Mouse (Mus musculus): ENCODE measurements at regions not wholly inside any gene's neighbourhood (a gene's known extent, or its start where the extent isn't known, plus 50 kb on each side); places are given as distances from the start of the nearest gene placed in this dataset.

DNA sequence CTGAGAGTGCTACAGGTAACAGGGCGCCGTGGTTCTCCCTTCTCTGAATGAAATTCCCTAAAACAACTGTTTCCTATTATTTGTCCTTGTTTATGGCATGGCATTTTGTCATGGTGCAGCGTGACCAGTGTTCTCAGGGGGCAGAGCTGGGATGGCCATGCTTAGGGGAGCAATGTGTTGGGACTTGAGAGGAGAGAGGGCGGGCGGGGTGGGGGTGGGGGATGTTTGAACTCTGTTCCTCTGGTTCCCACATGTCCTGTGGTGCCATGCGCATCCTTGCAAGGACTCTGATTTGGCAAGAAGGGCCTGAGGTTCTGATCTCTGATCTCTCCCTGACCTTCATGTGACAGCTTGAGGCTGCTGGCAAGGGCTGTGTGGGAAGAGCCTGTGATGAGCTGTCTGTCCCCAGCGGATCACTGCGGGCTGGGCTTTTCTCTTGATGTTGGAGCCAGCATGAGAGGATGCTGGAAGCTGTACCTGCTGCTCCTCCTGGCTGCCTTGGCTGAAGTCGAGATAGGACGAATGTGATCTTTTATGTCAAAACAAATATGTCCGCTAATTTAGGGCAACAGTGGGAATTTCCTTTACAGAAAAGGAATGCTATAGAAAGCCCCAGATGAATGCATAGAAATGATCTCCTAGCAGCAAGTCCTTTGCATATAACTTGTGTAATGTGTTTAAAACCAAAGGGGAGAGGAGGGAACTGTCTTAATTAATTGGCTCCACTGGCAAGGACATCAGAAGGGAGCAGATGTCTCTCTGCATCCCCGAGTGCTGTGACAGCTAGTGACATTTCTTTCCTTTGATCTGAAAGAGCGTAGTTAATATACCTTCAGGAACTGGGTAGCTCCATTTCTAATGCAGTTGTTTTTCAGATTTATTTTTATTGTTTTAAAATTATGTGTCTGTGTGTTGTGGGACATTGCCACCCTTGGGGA lies 255.2 kb upstream of the Pde3a start:
- Histone ChIP-seq H3K4me1 (peaks cover 3% of the 10 kb centered on the region), H3K36me3 (replicated peaks) (no peaks in the 10 kb centered on the region), H3K27me3 (no peaks in the 10 kb centered on the region), H3K27ac (0 out of 2 replicates have a peak overlapping the region, but pooled peaks have one; percentile 25), H3K4me2 (no peak overlapping the region), H3K4me3 (replicated peaks) (no peak overlapping the region), H3K9ac (no peak overlapping the region), H3K9me3 (no peaks in the 10 kb centered on the region)
- WGBS: 79% methylated on average over 13 of the region's 13 CpGs
- peak; percentile 62 for ATAC-seq (ENCODE audit: low FRiP score)

DNA sequence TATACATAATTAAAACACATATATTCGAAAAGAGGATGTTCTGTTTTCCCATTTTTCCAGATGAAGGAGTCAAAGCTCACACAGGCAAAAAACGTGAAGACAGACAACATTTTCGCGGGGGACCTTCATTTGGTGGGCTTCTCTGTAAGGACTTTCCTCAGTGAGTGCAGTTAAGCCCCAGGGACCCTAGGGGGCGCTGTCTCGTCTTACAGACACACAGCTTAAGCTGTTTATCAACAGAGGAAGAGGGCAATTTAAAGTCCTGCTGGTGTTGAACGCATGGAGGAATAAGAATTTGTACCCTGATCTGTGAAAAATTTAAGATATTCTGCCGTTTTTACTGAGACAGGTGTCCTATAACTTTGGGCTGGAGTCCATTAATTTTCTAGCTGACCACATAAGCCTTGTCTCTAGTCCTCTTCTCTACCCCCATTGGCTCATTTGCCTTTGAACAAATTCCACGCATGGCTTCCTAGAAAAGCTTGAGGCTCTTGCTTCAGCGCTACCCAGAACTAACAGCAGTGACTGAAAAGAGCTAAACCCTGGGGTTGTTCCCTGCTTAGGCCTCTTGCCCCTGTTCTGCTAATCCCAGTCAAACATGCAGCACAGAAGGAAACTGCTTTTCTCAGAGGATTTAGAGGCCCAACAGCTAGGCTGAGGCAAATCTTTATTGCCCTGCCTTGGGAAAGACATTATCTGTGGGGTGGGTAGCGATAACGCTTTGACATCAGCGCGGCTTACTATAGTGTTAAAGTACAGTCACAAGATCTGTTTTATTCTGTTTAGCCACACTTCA lies 253.5 kb upstream of the Pde3a start:
- Histone ChIP-seq H3K27ac (0 out of 2 replicates have a peak overlapping the region, but pooled peaks have one; percentile 31), H3K9ac (no peak overlapping the region), H3K9me3 (no peaks in the 10 kb centered on the region), H3K4me2 (no peak overlapping the region), H3K4me1 (peaks cover 3% of the 10 kb centered on the region), H3K4me3 (replicated peaks) (no peak overlapping the region), H3K36me3 (replicated peaks) (no peaks in the 10 kb centered on the region), H3K27me3 (no peaks in the 10 kb centered on the region)
- WGBS: 65% methylated on average over 14 of the region's 14 CpGs
- peak; percentile 47; the same call in 1 of the 2 replicates for ATAC-seq (ENCODE audit: low FRiP score)

DNA sequence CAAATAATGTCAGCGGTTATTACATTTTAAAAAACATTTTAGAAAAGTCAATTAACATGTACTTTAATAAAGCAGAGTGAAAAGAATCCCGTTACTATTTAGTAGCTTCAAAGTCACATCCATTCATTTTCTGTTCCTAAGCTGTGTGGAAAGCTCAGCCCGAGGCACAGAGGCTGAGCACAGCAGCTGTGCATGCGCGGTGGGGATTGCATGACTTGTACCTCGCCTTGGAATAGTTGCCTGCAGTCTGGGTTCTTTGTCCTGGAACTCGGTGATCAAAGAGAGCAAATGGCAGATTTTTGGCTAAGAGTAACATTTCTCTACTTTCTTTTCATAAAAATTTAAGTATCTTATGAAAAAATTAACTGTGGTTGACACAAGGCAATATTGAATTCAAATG lies 251.0 kb upstream of the Pde3a start:
- Histone ChIP-seq H3K9ac (no peak overlapping the region), H3K27ac (no peak overlapping the region), H3K4me2 (no peak overlapping the region), H3K36me3 (replicated peaks) (no peaks in the 10 kb centered on the region), H3K9me3 (no peaks in the 10 kb centered on the region), H3K27me3 (no peaks in the 10 kb centered on the region), H3K4me3 (replicated peaks) (no peak overlapping the region), H3K4me1 (peaks cover 3% of the 10 kb centered on the region)
- WGBS: 87% methylated on average over 7 of the region's 7 CpGs
- no peak for ATAC-seq (ENCODE audit: low FRiP score)

DNA sequence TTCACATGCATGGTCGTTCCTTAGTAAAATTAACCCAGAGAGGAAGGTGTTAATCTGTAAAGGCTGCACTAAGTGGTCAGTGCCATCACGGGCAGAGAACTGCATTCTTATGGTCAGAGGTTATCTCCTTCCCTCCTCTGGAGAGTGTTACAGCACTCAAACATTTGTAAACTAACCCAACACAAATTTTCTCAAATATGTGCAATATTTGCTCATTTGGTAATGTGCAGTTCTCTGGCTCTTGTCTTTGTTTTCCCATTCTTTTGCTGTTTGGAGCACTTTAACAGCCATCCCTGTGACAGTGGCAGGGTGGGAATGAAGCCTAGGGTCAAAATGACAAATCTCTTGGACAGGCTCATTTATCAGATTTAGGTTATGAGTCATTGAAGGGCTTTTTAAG lies 248.5 kb upstream of the Pde3a start:
- no peaks in the 10 kb centered on the region for H3K27me3 ChIP-seq
- no peak for ATAC-seq (ENCODE audit: low FRiP score)
- peaks cover 3% of the 10 kb centered on the region for H3K4me1 ChIP-seq
- H3K9me3 ChIP-seq: no peaks in the 10 kb centered on the region
- whole genome bisulfite sequencing: 65% methylated on average over 2 of the region's 2 CpGs
- no peak overlapping the region for H3K4me3 ChIP-seq (replicated peaks)
- H3K27ac ChIP-seq: no peak overlapping the region
- no peak overlapping the region for H3K9ac ChIP-seq
- no peaks in the 10 kb centered on the region for H3K36me3 ChIP-seq (replicated peaks)
- no peak overlapping the region for H3K4me2 ChIP-seq

DNA sequence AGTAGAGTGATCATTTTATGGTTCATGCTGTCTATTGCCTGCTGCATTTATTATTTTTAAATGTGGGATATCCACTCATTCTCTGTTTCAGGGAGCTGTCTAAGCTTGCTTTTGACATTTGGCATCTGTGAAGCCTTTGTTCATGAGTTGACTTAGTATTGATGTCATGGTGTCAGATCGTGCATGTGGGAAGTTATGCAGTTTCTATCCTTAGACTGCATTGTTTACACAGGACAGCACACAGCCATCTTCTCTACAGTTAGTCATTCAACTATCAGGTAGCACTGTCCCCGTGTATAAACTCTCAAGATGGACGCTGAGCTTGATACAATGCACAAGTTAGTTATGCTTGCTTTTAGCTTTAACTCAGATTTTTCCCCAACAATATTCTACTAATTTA lies 247.8 kb upstream of the Pde3a start:
- H3K4me2 ChIP-seq: no peak overlapping the region
- H3K27ac ChIP-seq: no peak overlapping the region
- H3K27me3 ChIP-seq: no peaks in the 10 kb centered on the region
- H3K9ac ChIP-seq: no peak overlapping the region
- H3K9me3 ChIP-seq: no peaks in the 10 kb centered on the region
- no peak for ATAC-seq (ENCODE audit: low FRiP score)
- 86% methylated on average over 3 of the region's 3 CpGs for WGBS
- H3K36me3 ChIP-seq (replicated peaks): no peaks in the 10 kb centered on the region
- no peaks in the 10 kb centered on the region for H3K4me1 ChIP-seq
- H3K4me3 ChIP-seq (replicated peaks): no peak overlapping the region

DNA sequence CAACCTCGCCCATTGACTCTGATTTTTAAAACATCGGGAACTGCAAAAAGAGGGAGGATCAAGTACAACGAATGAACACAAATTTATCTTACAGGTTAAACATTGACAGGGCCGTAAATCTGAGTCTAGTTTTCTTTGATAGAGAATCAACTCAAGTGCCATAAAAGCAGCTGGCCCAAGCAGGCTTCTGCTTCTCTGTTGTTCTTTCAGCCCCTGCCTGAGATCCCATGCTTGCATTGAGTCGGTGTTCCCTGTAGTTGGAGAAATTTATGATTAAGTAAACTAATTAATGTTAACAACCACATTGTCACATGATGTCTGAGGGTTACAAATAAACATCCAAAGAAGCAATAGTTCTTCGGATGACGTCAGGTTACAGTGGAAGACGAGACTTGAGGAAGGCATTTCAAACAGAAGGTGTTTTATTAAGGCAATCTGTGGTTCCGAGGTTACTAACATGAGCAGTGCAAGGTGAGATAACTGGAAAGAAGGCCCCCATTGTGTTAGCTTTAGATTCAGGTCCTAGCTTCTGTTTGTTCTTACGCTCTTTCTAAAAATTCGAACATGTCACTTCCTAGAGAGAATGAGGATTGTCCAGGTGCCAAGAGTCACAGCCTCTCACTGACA lies 233.9 kb upstream of the Pde3a start:
- WGBS: 95% methylated on average over 11 of the region's 11 CpGs
- no peaks in the 10 kb centered on the region for H3K9me3 ChIP-seq
- no peak overlapping the region for H3K4me3 ChIP-seq (replicated peaks)
- no peak overlapping the region for H3K9ac ChIP-seq
- no peaks in the 10 kb centered on the region for H3K27me3 ChIP-seq
- no peak overlapping the region for H3K27ac ChIP-seq
- no peaks in the 10 kb centered on the region for H3K4me1 ChIP-seq
- no peak overlapping the region for H3K4me2 ChIP-seq
- no peaks in the 10 kb centered on the region for H3K36me3 ChIP-seq (replicated peaks)
- no peak for ATAC-seq (ENCODE audit: low FRiP score)

DNA sequence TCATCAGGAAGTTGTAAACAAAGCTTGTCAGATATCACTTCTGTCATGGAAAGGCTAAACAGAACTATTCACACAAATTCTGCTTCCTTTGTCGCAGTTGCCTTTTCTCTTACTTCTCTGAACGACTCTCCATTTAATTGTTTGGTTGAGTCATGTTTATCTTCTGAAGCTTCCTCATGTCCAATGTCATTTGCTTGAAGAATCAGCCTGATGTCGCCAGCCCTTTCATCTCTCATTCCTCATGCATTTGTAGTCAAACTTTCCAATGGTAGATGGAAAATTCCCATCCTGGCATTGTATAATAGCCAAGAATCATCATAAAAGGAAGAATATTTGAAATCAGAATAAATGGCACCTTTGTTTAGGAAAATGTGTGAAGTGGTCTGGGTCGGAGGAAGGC lies 225.6 kb upstream of the Pde3a start:
- ATAC-seq (ENCODE audit: low FRiP score): no peak
- WGBS: 84% methylated on average over 4 of the region's 4 CpGs
- no peak overlapping the region for H3K9ac ChIP-seq

DNA sequence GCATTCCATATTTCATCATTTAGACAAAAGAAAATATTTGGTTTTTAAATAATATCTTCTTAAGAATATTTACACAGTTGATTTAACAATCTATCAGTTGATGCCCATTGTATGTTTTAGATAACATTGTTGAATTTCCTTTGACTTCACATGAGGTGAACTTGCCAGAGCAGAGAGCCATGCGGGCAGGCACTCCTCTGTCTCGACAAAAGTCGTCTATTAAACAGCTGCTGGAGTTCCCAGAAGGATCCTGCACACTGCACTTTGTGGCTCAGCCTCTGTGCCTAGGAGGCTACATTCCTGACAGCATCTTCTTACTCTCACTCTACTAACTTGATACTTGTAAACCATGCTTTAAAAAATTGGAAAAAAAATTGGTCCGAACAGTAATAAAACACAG lies 221.7 kb upstream of the Pde3a start:
- Histone ChIP-seq H3K27ac (no peak overlapping the region), H3K9ac (no peak overlapping the region), H3K4me1 (no peaks in the 10 kb centered on the region), H3K4me2 (no peak overlapping the region), H3K4me3 (replicated peaks) (no peak overlapping the region), H3K36me3 (replicated peaks) (no peaks in the 10 kb centered on the region), H3K9me3 (no peaks in the 10 kb centered on the region), H3K27me3 (no peaks in the 10 kb centered on the region)
- WGBS: 85% methylated on average over 4 of the region's 4 CpGs
- ATAC-seq (ENCODE audit: low FRiP score): no peak

More for the DNA sequence above, 225.6 kb upstream of the Pde3a start:
- H3K9me3 ChIP-seq: no peaks in the 10 kb centered on the region
- H3K4me3 ChIP-seq (replicated peaks): no peak overlapping the region
- H3K36me3 ChIP-seq (replicated peaks): no peaks in the 10 kb centered on the region
- H3K27ac ChIP-seq: no peak overlapping the region
- no peak overlapping the region for H3K4me2 ChIP-seq
- H3K4me1 ChIP-seq: no peaks in the 10 kb centered on the region
- H3K27me3 ChIP-seq: no peaks in the 10 kb centered on the region

DNA sequence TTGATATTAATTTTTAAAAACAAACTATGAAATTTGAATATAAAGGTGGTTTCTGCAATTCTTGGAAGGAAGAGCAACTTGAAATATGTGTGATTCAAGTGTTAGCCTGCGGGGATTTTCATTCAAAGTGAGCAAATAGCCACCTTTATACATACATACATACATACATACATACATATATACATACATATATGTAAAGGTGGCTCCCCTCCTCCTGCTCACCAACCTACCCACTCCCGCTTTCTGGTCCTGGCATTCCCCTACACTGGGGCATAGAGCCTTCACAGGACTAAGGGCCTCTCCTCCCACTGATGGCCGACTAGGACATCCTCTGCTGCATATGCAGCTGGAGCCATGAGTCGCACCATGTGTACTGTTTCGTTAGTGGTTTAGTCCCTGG lies 221.3 kb upstream of the Pde3a start:
- Histone ChIP-seq H3K4me3 (replicated peaks) (no peak overlapping the region), H3K4me2 (no peak overlapping the region), H3K9ac (no peak overlapping the region), H3K27ac (no peak overlapping the region), H3K9me3 (no peaks in the 10 kb centered on the region), H3K27me3 (no peaks in the 10 kb centered on the region), H3K4me1 (no peaks in the 10 kb centered on the region), H3K36me3 (replicated peaks) (no peaks in the 10 kb centered on the region)
- ATAC-seq (ENCODE audit: low FRiP score): no peak
- 89% methylated on average over 5 of the region's 5 CpGs for WGBS

DNA sequence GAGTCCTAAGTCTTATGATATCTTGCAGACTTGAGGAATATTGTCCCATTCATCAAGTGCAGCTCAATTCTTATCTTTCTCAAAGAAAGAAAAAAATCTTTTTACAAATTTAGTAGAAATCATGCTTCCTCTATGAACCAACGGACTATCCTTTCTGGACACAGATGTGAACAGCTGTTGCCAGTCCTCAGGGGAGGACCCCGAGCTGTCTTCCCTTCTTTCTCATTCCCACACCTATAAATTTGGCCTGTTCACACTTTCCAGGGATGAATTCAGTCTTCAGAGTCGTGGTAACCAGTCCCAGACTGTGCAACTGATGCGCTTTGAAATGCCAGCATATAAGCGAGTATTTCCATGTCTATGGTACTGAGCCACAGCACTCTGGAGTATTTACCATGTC lies 214.2 kb upstream of the Pde3a start:
- Histone ChIP-seq H3K4me2 (no peak overlapping the region), H3K9me3 (no peaks in the 10 kb centered on the region), H3K9ac (no peak overlapping the region), H3K4me1 (no peaks in the 10 kb centered on the region), H3K27me3 (no peaks in the 10 kb centered on the region), H3K36me3 (replicated peaks) (no peaks in the 10 kb centered on the region), H3K4me3 (replicated peaks) (no peak overlapping the region), H3K27ac (no peak overlapping the region)
- no peak for ATAC-seq (ENCODE audit: low FRiP score)
- WGBS: 86% methylated on average over 5 of the region's 5 CpGs

DNA sequence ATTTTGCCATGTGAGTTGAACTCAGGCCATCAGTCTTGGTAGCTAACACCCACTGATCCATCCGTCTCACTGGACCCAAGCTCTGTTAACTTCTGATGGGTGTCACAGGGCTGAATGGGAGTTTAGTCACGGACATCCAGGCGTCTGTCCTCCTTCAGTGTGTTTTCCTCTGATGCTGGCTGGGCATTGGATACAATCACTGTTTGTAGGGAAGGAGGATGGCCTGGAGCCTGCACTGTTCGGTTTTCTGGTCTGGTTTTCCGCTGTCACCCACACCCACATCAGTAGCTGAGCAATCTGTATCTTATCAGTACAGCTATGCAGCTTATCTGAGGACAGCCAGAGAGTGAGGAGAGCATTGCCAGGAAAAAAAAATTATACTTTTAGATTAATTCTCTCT lies 207.7 kb upstream of the Pde3a start:
- Histone ChIP-seq H3K27ac (no peak overlapping the region), H3K36me3 (replicated peaks) (no peaks in the 10 kb centered on the region), H3K9me3 (no peaks in the 10 kb centered on the region), H3K27me3 (no peaks in the 10 kb centered on the region), H3K4me2 (no peak overlapping the region), H3K4me3 (replicated peaks) (no peak overlapping the region), H3K4me1 (peaks cover 4% of the 10 kb centered on the region; the same call in 1 of the 2 replicates), H3K9ac (no peak overlapping the region)
- ATAC-seq (ENCODE audit: low FRiP score): no peak
- 86% methylated on average over 5 of the region's 5 CpGs for WGBS
